Comparison of ENCODE assay signal across 30 mouse cellular contexts in the genomic region with DNA sequence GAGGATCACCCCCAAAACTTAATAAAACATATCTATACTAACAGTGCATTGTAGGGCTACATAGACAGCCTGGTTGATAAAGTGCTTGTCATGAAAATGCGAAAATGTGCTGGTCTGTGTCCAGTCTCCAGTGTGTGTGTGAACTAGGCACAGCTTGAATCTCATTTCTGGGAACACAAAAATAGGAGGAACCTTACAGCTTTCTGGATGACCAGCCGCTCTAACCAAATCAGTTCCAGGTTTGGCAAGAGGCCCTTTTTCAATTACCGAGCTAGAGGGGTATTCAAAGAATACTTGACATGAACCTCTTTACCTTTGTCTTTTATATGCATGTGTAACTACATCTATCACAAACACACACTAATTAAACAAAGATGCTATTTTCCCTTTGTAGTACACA.
A peak's percentile ranks its signal among the peaks of the same experiment; 100 is the strongest.
DNase-seq lines count a peak whose midpoint lies in the region; ATAC-seq and TF ChIP-seq lines count a peak whose summit lies in the region.
"Had no signal": no experiment of that assay in that cellular context is flagged by ENCODE, and none has a peak within 500 bp of the region (broad histone marks: within the 10 kb centered on the region; RNA-seq: fewer than 3 reads in every experiment).

No protein-coding gene starts in this region.

- ATAC-seq in forebrain, embryonic 14.5 days, result peak; percentile 70
- no peak for ATAC-seq in forebrain, embryonic 11.5 days (replicated peaks; ENCODE audit: low FRiP score)
- ATAC-seq in hindbrain, postnatal 0 days, result no peak
- ATAC-seq in hindbrain, embryonic 16.5 days, result no peak
- ATAC-seq: intestine, embryonic 15.5 days; Patski had no signal

- peak; percentile 64 to 74 for DNase-seq in cerebellum, postnatal 14 days
- no peak for DNase-seq in cerebellum, adult 9-11 months
- DNase-seq in forebrain, embryonic 14.5 days (ENCODE audit: low spot score), result peak; percentile 58
- no peak for DNase-seq in forebrain, embryonic 11.5 days (ENCODE audit: low spot score)
- peak; percentile 2 for DNase-seq in hindbrain, postnatal 0 days (ENCODE audit: low spot score)
- peak; percentile 72 for DNase-seq in brain, embryonic 14.5 days (ENCODE audit: low read depth)
- DNase-seq: adrenal gland, postnatal 10 days; adrenal gland, postnatal 36 days; B cell, adult 2 months; cerebellum, adult 11-12 months; cerebellum, adult 8-10 months; cerebellum, postnatal 36 days; embryo, embryonic 11 days; gastrocnemius, postnatal 10 days; gastrocnemius, postnatal 36 days; heart, adult 2 months; heart, postnatal 14 days; heart, postnatal 4 days; kidney, adult 11 months; kidney, adult 8-10 months had no signal

- no peak overlapping the region for H3K4me3 ChIP-seq in forebrain, embryonic 14.5 days (ENCODE audit: low read depth, low read length)
- no peak overlapping the region for H3K4me3 ChIP-seq in forebrain, embryonic 11.5 days (ENCODE audit: low read depth, low read length)
- no peak overlapping the region for H3K4me3 ChIP-seq in hindbrain, postnatal 0 days (ENCODE audit: low read length)
- no peak overlapping the region for H3K4me3 ChIP-seq in hindbrain, embryonic 16.5 days (ENCODE audit: low read length)
- H3K4me3 ChIP-seq: embryonic facial prominence, embryonic 12.5 days; embryonic facial prominence, embryonic 15.5 days; heart, adult 2 months; heart, embryonic 10.5 days; heart, embryonic 13.5 days; intestine, embryonic 15.5 days had no signal

- no peaks in the 10 kb centered on the region for H3K27me3 ChIP-seq in forebrain, embryonic 14.5 days (replicated peaks; ENCODE audit: control insufficient read depth, insufficient read depth, low read length)
- H3K27me3 ChIP-seq in forebrain, embryonic 11.5 days (ENCODE audit: control insufficient read depth, insufficient read depth, low read length), result no peaks in the 10 kb centered on the region
- H3K27me3 ChIP-seq in hindbrain, postnatal 0 days (ENCODE audit: insufficient read depth, low read length), result no peaks in the 10 kb centered on the region
- no peaks in the 10 kb centered on the region for H3K27me3 ChIP-seq in hindbrain, embryonic 16.5 days (replicated peaks; ENCODE audit: control insufficient read depth, insufficient read depth, low read length)
- H3K27me3 ChIP-seq: CH12.LX; embryonic facial prominence, embryonic 12.5 days; embryonic facial prominence, embryonic 15.5 days; heart, embryonic 13.5 days; intestine, embryonic 15.5 days; Patski had no signal

- no peaks in the 10 kb centered on the region for H3K9me3 ChIP-seq in forebrain, embryonic 14.5 days (replicated peaks; ENCODE audit: control insufficient read depth, low read length)
- no peaks in the 10 kb centered on the region for H3K9me3 ChIP-seq in forebrain, embryonic 11.5 days (ENCODE audit: control insufficient read depth, low read length)
- no peaks in the 10 kb centered on the region for H3K9me3 ChIP-seq in hindbrain, postnatal 0 days (ENCODE audit: low read length)
- no peaks in the 10 kb centered on the region for H3K9me3 ChIP-seq in hindbrain, embryonic 16.5 days (ENCODE audit: control insufficient read depth, low read length)
- H3K9me3 ChIP-seq: embryonic facial prominence, embryonic 12.5 days; embryonic facial prominence, embryonic 15.5 days; G1E; heart, embryonic 10.5 days; heart, embryonic 13.5 days; intestine, embryonic 15.5 days had no signal

- H3K27ac ChIP-seq in forebrain, embryonic 14.5 days (ENCODE audit: low read depth, low read length), result no peak overlapping the region
- no peak overlapping the region for H3K27ac ChIP-seq in forebrain, embryonic 11.5 days (ENCODE audit: low read depth, low read length)
- H3K27ac ChIP-seq in hindbrain, postnatal 0 days, result no peak overlapping the region
- no peak overlapping the region for H3K27ac ChIP-seq in hindbrain, embryonic 16.5 days (ENCODE audit: low read depth, low read length)
- H3K27ac ChIP-seq: embryonic facial prominence, embryonic 12.5 days; embryonic facial prominence, embryonic 15.5 days; heart, adult 2 months; heart, embryonic 10.5 days; heart, embryonic 13.5 days; hindbrain, embryonic 14.5 days; intestine, embryonic 15.5 days had no signal

- no peak overlapping the region for H3K4me2 ChIP-seq in forebrain, embryonic 14.5 days (ENCODE audit: low read length)
- H3K4me2 ChIP-seq in forebrain, embryonic 11.5 days (ENCODE audit: low read depth, low read length, severe bottlenecking), result no peak overlapping the region
- no peak overlapping the region for H3K4me2 ChIP-seq in hindbrain, postnatal 0 days (ENCODE audit: low read depth, low read length)
- H3K4me2 ChIP-seq in hindbrain, embryonic 16.5 days (ENCODE audit: low read length), result no peak overlapping the region
- H3K4me2 ChIP-seq: embryonic facial prominence, embryonic 12.5 days; embryonic facial prominence, embryonic 15.5 days; heart, embryonic 13.5 days; hindbrain, embryonic 14.5 days; intestine, embryonic 15.5 days had no signal

- 50% methylated on average over 3 of the region's 3 CpGs for WGBS in forebrain, embryonic 14.5 days
- 81% methylated on average over 3 of the region's 3 CpGs for WGBS in forebrain, embryonic 11.5 days
- 57% methylated on average over 3 of the region's 3 CpGs for WGBS in hindbrain, postnatal 0 days
- WGBS in hindbrain, embryonic 16.5 days, result 74% methylated on average over 3 of the region's 3 CpGs

- H3K36me3 ChIP-seq in forebrain, embryonic 14.5 days (ENCODE audit: control insufficient read depth, insufficient read depth, low read length), result no peaks in the 10 kb centered on the region
- H3K36me3 ChIP-seq in forebrain, embryonic 11.5 days (ENCODE audit: control insufficient read depth, insufficient read depth, low read length), result no peaks in the 10 kb centered on the region
- no peaks in the 10 kb centered on the region for H3K36me3 ChIP-seq in hindbrain, postnatal 0 days (ENCODE audit: insufficient read depth, low read length)
- no peaks in the 10 kb centered on the region for H3K36me3 ChIP-seq in hindbrain, embryonic 16.5 days (ENCODE audit: control insufficient read depth, insufficient read depth, low read length)
- H3K36me3 ChIP-seq: embryonic facial prominence, embryonic 12.5 days; embryonic facial prominence, embryonic 15.5 days; G1E; heart, embryonic 10.5 days; heart, embryonic 13.5 days; intestine, embryonic 15.5 days had no signal

- H3K4me1 ChIP-seq in forebrain, embryonic 14.5 days (ENCODE audit: control insufficient read depth, insufficient read depth, low read length), result no peaks in the 10 kb centered on the region
- no peaks in the 10 kb centered on the region for H3K4me1 ChIP-seq in forebrain, embryonic 11.5 days (replicated peaks; ENCODE audit: control insufficient read depth, insufficient read depth, low read length)
- H3K4me1 ChIP-seq in hindbrain, postnatal 0 days (ENCODE audit: insufficient read depth, low read length), result no peaks in the 10 kb centered on the region
- H3K4me1 ChIP-seq in hindbrain, embryonic 16.5 days (ENCODE audit: control insufficient read depth, insufficient read depth, low read depth, low read length), result no peaks in the 10 kb centered on the region
- H3K4me1 ChIP-seq: embryonic facial prominence, embryonic 12.5 days; embryonic facial prominence, embryonic 15.5 days; heart, embryonic 10.5 days; heart, embryonic 13.5 days; intestine, embryonic 15.5 days had no signal

- TF ChIP-seq POLR2A in brain, embryonic 14.5 days (IDR thresholded peaks at IDR 0.05; ENCODE audit: borderline replicate concordance, extremely low read depth, insufficient read depth, insufficient read length, poor library complexity, severe bottlenecking), result no peak

- no peak for TF ChIP-seq CTCF in hindbrain, postnatal 0 days (IDR thresholded peaks at IDR 0.05; ENCODE audit: low read depth)
- TF ChIP-seq CTCF in brain, embryonic 14.5 days (IDR thresholded peaks at IDR 0.05; ENCODE audit: borderline replicate concordance, extremely low read depth, insufficient read depth, insufficient read length), result no peak

- H3K9ac ChIP-seq in forebrain, embryonic 14.5 days (ENCODE audit: low read length), result no peak overlapping the region
- no peak overlapping the region for H3K9ac ChIP-seq in forebrain, embryonic 11.5 days (ENCODE audit: low read length)
- H3K9ac ChIP-seq in hindbrain, postnatal 0 days (replicated peaks; ENCODE audit: low read length), result no peak overlapping the region
- no peak overlapping the region for H3K9ac ChIP-seq in hindbrain, embryonic 16.5 days (ENCODE audit: low read depth, low read length)
- H3K9ac ChIP-seq: embryonic facial prominence, embryonic 12.5 days; embryonic facial prominence, embryonic 15.5 days; heart, embryonic 13.5 days; hindbrain, embryonic 14.5 days; intestine, embryonic 15.5 days had no signal

Comparison
In these comparisons a context has a peak if more than half of its experiments do, and no peak if none do; other contexts are left out.
1. DNase-seq: peak in cerebellum, postnatal 14 days (2 of 2), forebrain, embryonic 14.5 days (single experiment), hindbrain, postnatal 0 days (single experiment) and brain, embryonic 14.5 days (single experiment); none in cerebellum, adult 9-11 months (single experiment) and forebrain, embryonic 11.5 days (single experiment).